Comparison of ENCODE assay signal across 15 mouse cellular contexts in the genomic region with DNA sequence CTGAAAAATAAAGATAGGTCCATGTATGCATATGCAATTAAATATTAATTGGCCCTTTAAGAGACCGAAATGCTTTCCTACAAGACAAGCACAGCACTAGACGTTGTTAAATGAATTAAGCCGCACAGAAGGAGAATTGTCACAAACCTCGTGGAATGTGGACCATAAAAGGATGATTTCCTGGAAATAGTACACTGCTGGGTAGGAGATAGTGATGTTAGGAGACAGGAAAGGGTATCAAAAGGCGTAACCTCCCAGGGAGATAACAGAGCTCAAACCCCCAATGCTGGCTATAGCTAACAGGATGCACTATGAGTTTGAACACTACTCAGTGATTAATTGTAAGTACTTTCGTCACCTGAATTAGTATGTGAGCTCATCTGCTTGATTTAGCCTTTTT.
"Had no signal": no experiment of that assay in that cellular context is flagged by ENCODE, and none has a peak within 500 bp of the region (broad histone marks: within the 10 kb centered on the region; RNA-seq: fewer than 3 reads in every experiment).

No protein-coding gene starts in this region.

- H3K9me3 ChIP-seq: lung, embryonic 15.5 days; megakaryocyte, embryonic 14.5 days; midbrain, embryonic 13.5 days; midbrain, embryonic 15.5 days; neural tube, embryonic 12.5 days had no signal

- H3K4me3 ChIP-seq: lung, embryonic 15.5 days; megakaryocyte, embryonic 14.5 days; midbrain, embryonic 13.5 days; midbrain, embryonic 15.5 days; neural tube, embryonic 12.5 days had no signal

- H3K36me3 ChIP-seq: lung, embryonic 15.5 days; midbrain, embryonic 15.5 days; neural tube, embryonic 12.5 days had no signal

- ATAC-seq: lung, postnatal 0 days; midbrain, embryonic 13.5 days; midbrain, embryonic 15.5 days had no signal

- H3K27me3 ChIP-seq: lung, embryonic 15.5 days; megakaryocyte, embryonic 14.5 days; midbrain, embryonic 13.5 days; midbrain, embryonic 15.5 days; neural tube, embryonic 12.5 days had no signal

- H3K27ac ChIP-seq: lung, embryonic 15.5 days; macrophage; midbrain, embryonic 13.5 days; midbrain, embryonic 15.5 days; neural tube, embryonic 12.5 days had no signal

- DNase-seq: lung, adult 2 months; lung, postnatal 14 days; lung, postnatal 36 days; right cerebral cortex, postnatal 14 days; thymus, adult 18-20 months; thymus, postnatal 14 days; thymus, postnatal 36 days had no signal

- H3K4me1 ChIP-seq: lung, embryonic 15.5 days; midbrain, embryonic 13.5 days; midbrain, embryonic 15.5 days; neural tube, embryonic 12.5 days had no signal

- H3K9ac ChIP-seq: lung, embryonic 15.5 days; midbrain, embryonic 13.5 days; midbrain, embryonic 15.5 days; neural tube, embryonic 12.5 days had no signal

- H3K4me2 ChIP-seq: lung, embryonic 15.5 days; midbrain, embryonic 11.5 days; midbrain, embryonic 13.5 days; midbrain, embryonic 15.5 days; neural tube, embryonic 12.5 days had no signal
